Mouse (Mus musculus): ENCODE data around the gene Psme4. TPM values are rescaled to one million over a fixed set of nuclear protein-coding genes. Genes with fewer than 3 reads are reported as not detected.
A peak's percentile ranks its signal among the peaks of the same experiment; 100 is the strongest.

Gene Psme4
- polyA plus RNA-seq, 1 experiment: 38.2 TPM

- DNase-seq (ENCODE audit: extremely low spot score in 1 of 2, low spot score in 1 of 2): no peak
Measured at GRCm38 (mm10) chr11:30785497-30785896, 14.0 kb downstream of the Psme4 start.

- DNase-seq (ENCODE audit: extremely low spot score in 1 of 2, low spot score in 1 of 2): no peak
Measured at GRCm38 (mm10) chr11:30786230-30786983, 14.9 kb downstream of the Psme4 start.

DNA sequence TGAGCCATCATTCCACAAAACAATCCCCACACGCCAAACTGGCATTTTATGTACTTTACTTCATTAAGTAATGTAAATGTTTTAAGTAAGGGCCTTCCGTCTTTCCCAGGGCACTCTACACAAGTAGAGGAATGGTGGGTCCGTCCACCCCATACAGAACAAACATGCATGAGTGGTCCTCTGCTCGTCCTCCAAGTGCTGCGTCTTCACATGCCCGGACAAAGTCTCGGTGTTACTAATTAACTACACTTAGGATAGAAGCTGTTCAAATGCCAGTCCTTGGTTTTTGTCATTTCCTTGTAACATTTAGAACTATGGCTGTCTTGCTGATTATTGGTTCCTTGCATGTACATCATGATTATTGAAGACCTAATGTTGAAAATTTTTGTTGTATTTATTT, 21.2 kb downstream of the Psme4 start:
- no peak for DNase-seq (ENCODE audit: extremely low spot score in 1 of 2, low spot score in 1 of 2)

- no peak for DNase-seq (ENCODE audit: extremely low spot score in 1 of 2, low spot score in 1 of 2)
Measured at GRCm38 (mm10) chr11:30793753-30794152, 22.2 kb downstream of the Psme4 start.

DNA sequence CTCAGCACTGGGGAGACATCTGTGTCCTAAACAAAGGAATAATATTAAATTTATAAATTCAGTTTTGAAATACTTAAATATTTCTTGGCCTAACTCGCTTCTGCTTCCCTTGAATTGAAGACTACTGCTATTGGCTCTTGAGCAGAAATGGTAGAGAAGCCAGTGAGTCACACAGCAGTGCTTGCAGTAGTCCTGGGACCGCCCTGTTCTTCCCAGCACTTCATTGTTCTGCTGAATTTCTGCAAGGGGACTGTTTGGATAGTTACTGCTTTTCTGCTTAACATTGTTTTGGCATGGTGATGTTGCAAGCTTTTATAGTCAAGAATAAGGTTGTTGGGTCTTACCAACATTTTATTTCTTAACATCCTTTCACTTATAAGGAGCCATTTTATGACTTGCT, 25.7 kb downstream of the Psme4 start:
- no peak for DNase-seq (ENCODE audit: extremely low spot score in 1 of 2, low spot score in 1 of 2)

- DNase-seq (ENCODE audit: extremely low spot score in 1 of 2, low spot score in 1 of 2): no peak
Measured at GRCm38 (mm10) chr11:30799496-30799895, 28.0 kb downstream of the Psme4 start.

DNA sequence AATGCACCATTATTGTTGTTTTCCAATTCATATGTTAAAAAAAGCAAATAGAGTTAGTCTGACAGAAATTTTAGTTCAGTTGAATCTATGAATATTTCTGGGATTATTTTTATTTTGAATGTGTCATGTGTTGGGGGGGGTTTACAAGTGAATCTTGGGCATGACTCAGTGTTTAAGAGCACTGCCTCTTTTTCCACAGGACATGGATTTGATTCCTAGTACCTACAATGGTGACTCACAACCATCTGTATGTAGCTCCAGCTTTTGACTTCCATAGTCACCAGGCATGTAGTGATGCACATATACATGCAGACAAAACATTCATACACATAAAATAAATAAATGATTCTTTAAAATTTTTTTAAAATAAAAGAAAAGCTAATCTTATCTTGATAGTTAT, 28.6 kb downstream of the Psme4 start:
- peak in 1 of 2 experiments; percentile 16 for DNase-seq (ENCODE audit: extremely low spot score in 1 of 2, low spot score in 1 of 2)

GRCm38 (mm10) chr11:30802421-30802820, 30.9 kb downstream of the Psme4 start:
- DNase-seq (ENCODE audit: extremely low spot score in 1 of 2, low spot score in 1 of 2): no peak

DNA sequence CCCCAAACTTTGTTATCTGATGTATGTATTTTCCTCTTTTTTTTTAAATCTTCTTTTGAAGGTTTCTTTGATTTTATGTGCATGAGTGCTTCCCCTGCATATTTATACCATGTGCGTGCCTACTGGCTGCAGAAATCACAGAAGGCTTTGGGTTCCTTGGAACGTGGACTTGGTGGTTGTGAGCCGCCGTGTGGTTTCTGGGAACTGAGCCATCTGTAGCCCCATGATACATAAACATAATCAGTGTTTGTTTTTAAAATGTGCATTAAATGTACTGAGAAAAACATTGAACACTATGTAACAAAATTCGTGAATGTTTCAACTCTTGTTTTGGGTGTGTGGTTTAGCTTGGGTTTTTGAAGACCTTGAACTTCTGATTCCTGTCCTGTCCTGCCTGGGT, 49.6 kb downstream of the Psme4 start:
- DNase-seq (ENCODE audit: extremely low spot score in 1 of 2, low spot score in 1 of 2): no peak

DNA sequence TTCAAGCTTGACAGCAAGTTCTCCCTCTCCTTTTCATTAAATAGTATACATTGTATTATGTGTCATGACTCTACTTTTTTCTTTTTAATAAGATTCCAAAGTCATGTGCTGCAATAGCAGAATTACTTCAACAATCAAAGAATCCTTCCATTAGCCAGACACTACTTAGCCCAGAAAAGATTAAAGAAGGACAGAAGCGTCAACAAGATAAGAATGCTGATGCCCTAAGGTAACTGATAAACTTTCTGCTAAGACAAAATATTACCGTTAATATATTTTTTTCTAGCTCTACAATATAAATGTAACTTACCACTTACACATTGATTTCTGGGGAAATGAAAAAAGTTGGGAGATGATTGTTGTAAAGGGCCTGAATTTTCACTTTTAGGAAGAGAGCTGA, 67.3 kb downstream of the Psme4 start:
- no peak for DNase-seq (ENCODE audit: extremely low spot score in 1 of 2, low spot score in 1 of 2)

DNA sequence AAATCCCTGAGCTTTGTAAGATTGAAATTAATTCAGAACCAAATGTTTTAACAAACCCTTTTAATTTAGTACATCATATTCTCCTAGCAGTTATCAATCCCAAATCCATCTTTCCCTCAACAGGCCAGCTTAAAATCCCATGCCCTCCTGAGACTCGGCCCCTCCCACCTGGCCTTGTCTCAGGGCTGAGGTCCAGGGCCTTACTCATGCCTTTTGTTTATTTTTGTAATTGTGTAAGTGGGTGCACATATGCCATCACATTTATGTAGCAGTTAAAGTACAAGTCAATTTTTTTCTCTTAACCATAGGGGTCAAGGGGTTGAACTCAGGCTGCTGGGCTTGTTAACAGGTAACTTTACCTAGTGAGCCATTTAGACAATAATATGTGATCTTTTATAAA, 72.8 kb downstream of the Psme4 start:
- no peak for DNase-seq (ENCODE audit: extremely low spot score in 1 of 2, low spot score in 1 of 2)

DNA sequence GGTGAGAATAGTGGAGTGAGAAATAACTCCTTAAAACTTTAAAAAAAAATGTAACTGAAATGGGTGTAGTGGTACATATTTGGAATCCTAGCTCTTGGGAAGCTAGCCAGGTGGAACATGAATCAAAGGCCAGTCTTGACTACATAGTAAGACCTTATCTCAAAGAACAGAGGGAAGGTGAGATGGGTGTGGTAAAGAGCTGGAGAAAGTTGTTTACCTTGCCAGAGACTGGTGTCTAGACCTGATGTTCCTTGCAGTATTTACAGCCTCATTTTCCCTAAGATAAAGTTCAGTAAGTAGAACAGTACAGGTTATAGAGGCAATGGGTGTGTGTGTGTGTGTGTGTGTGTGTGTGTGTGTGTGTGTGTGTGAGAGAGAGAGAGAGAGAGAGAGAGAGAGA, 100.9 kb downstream of the Psme4 start:
- no peak for DNase-seq (ENCODE audit: extremely low spot score in 1 of 2, low spot score in 1 of 2)

DNA sequence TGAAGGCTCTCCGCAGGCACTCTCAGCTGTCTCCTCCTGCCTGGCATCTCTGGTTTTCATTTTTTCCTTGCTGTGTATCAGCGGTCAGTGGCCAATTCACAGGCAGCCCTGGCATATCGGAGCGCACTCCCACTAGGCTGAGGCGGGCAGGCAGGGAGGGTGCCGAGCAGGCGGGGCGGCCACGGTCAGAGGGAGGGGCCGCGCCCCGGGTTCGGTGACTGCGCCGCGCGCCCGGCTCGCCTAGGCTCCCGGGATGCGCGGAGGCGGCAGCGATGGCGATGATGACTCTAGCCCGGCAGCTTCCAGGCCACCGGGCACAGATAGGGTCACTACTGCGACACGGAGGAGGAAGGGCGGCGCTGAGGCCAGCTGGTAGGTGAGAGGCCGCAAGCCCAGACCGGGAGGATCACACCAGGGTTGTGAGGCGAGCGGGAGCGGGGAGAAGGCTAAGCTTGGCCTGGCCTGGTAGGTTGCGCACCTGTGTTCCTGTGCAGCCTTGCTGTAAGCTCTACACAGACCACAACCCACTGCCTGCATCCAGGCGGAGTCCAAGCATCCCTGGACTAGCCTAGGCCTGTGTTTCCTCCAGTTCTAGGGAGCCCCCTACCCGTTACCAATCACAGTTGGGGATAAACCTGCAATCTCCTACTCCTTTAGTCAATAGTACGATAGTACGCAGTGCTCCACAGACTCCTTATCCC, 113.8 kb downstream of the Psme4 start, which contains the start of the genes Gpr75 and Asb3:
Gene Gpr75, plus strand, starts transcription at position 188 of the 701 bp plus-strand sequence.
Gene Asb3, plus strand, starts transcription at position 246 of the 701 bp plus-strand sequence.
- DNase-seq (ENCODE audit: extremely low spot score in 1 of 2, low spot score in 1 of 2): peak; percentile 38 to 79

GRCm38 (mm10) chr11:30888153-30888552, 116.6 kb downstream of the Psme4 start:
- no peak for DNase-seq (ENCODE audit: extremely low spot score in 1 of 2, low spot score in 1 of 2)

GRCm38 (mm10) chr11:30896201-30896600, 124.7 kb downstream of the Psme4 start:
- DNase-seq (ENCODE audit: extremely low spot score in 1 of 2, low spot score in 1 of 2): no peak

DNA sequence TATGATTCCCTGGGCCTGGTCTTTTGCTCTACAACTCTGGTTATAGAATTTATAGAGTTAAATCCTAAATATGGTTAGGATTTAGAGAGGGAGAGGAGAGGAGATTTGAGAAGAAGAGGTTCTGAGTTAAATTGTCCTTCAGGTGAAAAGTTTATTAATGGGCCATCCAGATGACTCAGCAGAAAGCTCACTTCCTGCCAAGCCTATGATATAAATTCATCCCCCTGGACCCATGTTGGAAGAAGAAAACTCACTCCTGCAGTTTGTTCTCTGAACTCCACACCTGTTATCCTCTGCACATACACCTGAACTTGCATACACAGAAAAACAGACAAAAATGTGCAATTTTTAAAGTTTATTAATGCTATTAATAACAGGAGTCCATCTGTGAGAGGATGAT, 127.8 kb downstream of the Psme4 start:
- no peak for DNase-seq (ENCODE audit: extremely low spot score in 1 of 2, low spot score in 1 of 2)

- DNase-seq (ENCODE audit: extremely low spot score in 1 of 2, low spot score in 1 of 2): no peak
Measured at GRCm38 (mm10) chr11:30912311-30912710, 140.8 kb downstream of the Psme4 start.

DNA sequence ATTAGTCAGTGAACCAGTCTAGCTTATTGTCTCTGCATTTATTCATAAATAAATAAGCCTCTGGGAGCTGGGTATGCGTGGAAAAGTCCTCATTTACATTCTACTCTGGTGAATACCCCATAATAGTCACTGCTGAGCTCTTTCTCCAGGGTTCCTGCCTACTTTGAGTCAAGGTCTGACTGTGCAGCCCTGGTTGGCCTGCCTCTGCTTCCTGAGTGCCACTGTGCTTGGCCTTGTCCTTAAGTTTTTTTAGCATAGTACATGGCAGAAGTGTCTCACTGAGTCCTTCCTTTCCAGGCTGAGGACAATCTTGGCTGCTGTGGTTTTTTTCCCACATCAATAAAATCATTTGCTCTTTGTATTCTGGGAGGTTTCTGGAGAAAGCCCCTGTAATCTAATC, 149.1 kb downstream of the Psme4 start:
- DNase-seq (ENCODE audit: extremely low spot score in 1 of 2, low spot score in 1 of 2): no peak

- no peak for DNase-seq (ENCODE audit: extremely low spot score in 1 of 2, low spot score in 1 of 2)
Measured at GRCm38 (mm10) chr11:30923283-30923682, 151.8 kb downstream of the Psme4 start.

DNA sequence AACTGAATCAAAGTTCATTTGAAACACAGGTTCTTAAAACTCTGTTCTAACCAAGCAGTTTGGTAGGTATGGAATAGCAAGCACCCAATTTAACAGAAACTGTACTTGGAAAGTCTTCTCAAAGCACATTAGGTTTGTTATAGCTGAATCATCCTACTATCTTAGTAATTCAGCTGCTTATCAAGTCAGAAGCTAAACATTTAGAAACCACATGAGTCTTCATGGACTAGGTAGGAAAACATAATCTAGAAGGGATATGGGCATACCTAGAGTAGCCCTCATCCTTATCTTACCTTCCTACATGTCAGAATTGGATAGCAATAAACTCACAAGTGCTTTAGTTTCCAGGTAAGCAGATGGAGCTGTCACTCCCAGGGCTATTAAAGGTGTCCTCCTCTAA, 156.6 kb downstream of the Psme4 start:
- no peak for DNase-seq (ENCODE audit: extremely low spot score in 1 of 2, low spot score in 1 of 2)

- no peak for DNase-seq (ENCODE audit: extremely low spot score in 1 of 2, low spot score in 1 of 2)
Measured at GRCm38 (mm10) chr11:30928498-30928897, 157.0 kb downstream of the Psme4 start.
